Mouse (Mus musculus) heart, embryonic 14.5 days (tissue): ENCODE measurements around the gene Hoxd10. TPM values are rescaled to one million over a fixed set of nuclear protein-coding genes. Genes with fewer than 3 reads are reported as not detected.
A peak's percentile ranks its signal among the peaks of the same experiment; 100 is the strongest.

ENCODE experiments used
- ATAC-seq: fragments of 200-750 bp; cut with Nextera tagmentation; 2 replicates; pipeline ENCODE4 v1.8.0; 2017; ENCODE audit warnings: low read depth, moderate TSS enrichment; ENCODE audit not compliant: insufficient number of reproducible peaks, insufficient read depth, low FRiP score
- H3K27ac ChIP-seq, 2 experiments: fragments of 200-500 bp in 1 of 2; fragments of 300-500 bp in 1 of 2; sonication (generic) in 1 of 2; replicated peaks in 1 of 2; 2 replicates each; pipeline ENCODE4 v1.5.1; 2012 to 2014; ENCODE audit warnings: low read depth in 2 of 2, low read length in 2 of 2, control low read depth in 1 of 2, mild to moderate bottlenecking in 1 of 2, mixed read lengths in 1 of 2; ENCODE audit not compliant: control insufficient read depth in 1 of 2, insufficient read depth in 1 of 2
- H3K27me3 ChIP-seq: fragments of 300-500 bp; sonication (generic); 2 replicates; pipeline ENCODE4 v1.6.1; 2014; ENCODE audit warnings: mild to moderate bottlenecking, low read length, control low read depth; ENCODE audit not compliant: control insufficient read depth, insufficient read depth
- H3K36me3 ChIP-seq: fragments of 300-500 bp; sonication (generic); 2 replicates; pipeline ENCODE4 v1.6.1; 2014; ENCODE audit warnings: mild to moderate bottlenecking, control low read depth, low read length, mixed read lengths; ENCODE audit not compliant: control insufficient read depth, insufficient read depth
- H3K4me1 ChIP-seq, 2 experiments: fragments of 200-500 bp in 1 of 2; fragments of 300-500 bp in 1 of 2; sonication (generic) in 1 of 2; 2 replicates each; pipeline ENCODE4 v1.6.1; 2012 to 2014; ENCODE audit warnings: low read length in 2 of 2, control low read depth in 1 of 2, mixed read lengths in 1 of 2; ENCODE audit not compliant: control insufficient read depth in 2 of 2, insufficient read depth in 2 of 2
- H3K4me2 ChIP-seq: fragments of 300-500 bp; sonication (generic); 2 replicates; pipeline ENCODE4 v1.6.1; 2014; ENCODE audit warnings: mild to moderate bottlenecking, low read length
- H3K4me3 ChIP-seq, 2 experiments: fragments of 200-500 bp in 1 of 2; fragments of 300-500 bp in 1 of 2; sonication (generic) in 1 of 2; 2 replicates each; pipeline ENCODE4 v1.5.1; 2012 to 2014; ENCODE audit warnings: low read length in 2 of 2, mild to moderate bottlenecking in 2 of 2, control low read depth in 1 of 2, low read depth in 1 of 2, moderate library complexity in 1 of 2; ENCODE audit not compliant: control insufficient read depth in 1 of 2, insufficient read depth in 1 of 2
- H3K9ac ChIP-seq: fragments of 300-500 bp; sonication (generic); 2 replicates; pipeline ENCODE4 v1.6.1; 2014; ENCODE audit warnings: mild to moderate bottlenecking, low read length
- H3K9me3 ChIP-seq: fragments of 300-500 bp; sonication (generic); 2 replicates; pipeline ENCODE4 v1.6.1; 2016; ENCODE audit warnings: low read length, control low read depth; ENCODE audit not compliant: control insufficient read depth
- WGBS: fragments of 180-500 bp; shearing (Covaris S2); extraction: QIAGEN DNeasy Blood & Tissue Kit; methylation state at CpG from one replicate; pipeline ENCODE4 v1.1.7; 2014; 5-methylcytosine and 5-hydroxymethylcytosine counted together
- polyA plus RNA-seq: library from polyadenylated mRNA; unstranded; fragments of >200 nt; fragmentation: Nextera tagmentation; extraction: Ambion mirVana; gene quantifications from 2 replicates; pipeline ENCODE4 v1.2.1, GENCODE M21; 2014

Gene Hoxd10
- polyA plus RNA-seq, 1 experiment from 2014 or later: not detected

GRCm38 (mm10) chr2:74667191-74667841 is 24.4 kb upstream of the Hoxd10 start:
- Histone ChIP-seq H3K9me3 (no peaks in the 10 kb centered on the region), H3K4me1 (peaks cover 3 to 12% of the 10 kb centered on the region in 2 experiments; a peak in 3 of 4 replicates), H3K4me2 (0 out of 2 replicates have a peak overlapping the region, but pooled peaks have one; percentile 75), H3K9ac (no peak overlapping the region), H3K36me3 (no peaks in the 10 kb centered on the region), H3K4me3 (peak overlapping the region in 1 of 2 experiments; percentile 44; a peak in 2 of 4 replicates), H3K27me3 (peaks cover 97% of the 10 kb centered on the region), H3K27ac (no peak overlapping the region)
- no peak for ATAC-seq
- WGBS: 3% methylated on average over 36 of the region's 36 CpGs

DNA sequence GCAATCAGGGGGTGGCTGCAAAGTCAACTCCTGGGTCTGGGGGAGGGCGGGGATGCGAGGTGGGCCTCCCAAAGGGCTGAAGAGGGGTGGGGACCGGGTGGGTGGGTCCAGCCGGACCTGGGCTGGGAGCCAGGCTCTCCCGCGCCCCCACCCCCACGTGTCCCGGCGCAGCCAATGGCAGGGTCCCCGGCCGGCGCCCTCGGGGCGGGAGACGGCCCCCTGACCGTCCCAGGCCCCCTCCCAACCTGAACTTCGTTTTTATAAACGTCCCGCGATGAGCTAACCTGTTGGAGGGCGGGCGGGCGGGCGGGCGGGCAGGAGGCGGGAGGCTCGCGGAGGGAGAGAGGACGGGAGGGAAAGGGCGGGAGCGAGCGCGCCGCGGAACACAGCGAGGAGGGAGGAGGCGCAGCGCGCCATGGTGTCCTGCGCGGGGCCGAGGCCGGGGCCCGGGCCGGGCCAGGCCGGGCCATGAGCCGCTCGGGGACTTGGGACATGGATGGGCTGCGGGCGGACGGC is 23.8 kb upstream of the Hoxd10 start, which contains the start of gene Hoxd13:
Hoxd13 (plus strand) TSS at position 469 of the 516 bp plus-strand sequence.
- no peak within 1 kb of the TSS for H3K27ac ChIP-seq
- peaks cover 5 to 12% of the 10 kb centered on the region in 2 experiments for H3K4me1 ChIP-seq
- H3K4me2 ChIP-seq: peak within 1 kb of the TSS; percentile 75
- H3K4me3 ChIP-seq: peak within 1 kb of the TSS; percentile 43 to 44
- H3K9me3 ChIP-seq: no peaks in the 10 kb centered on the region
- no peak; the same call in 1 of the 2 replicates for ATAC-seq
- no peak within 1 kb of the TSS for H3K9ac ChIP-seq
- no peaks in the 10 kb centered on the region for H3K36me3 ChIP-seq
- H3K27me3 ChIP-seq: peaks cover 97% of the 10 kb centered on the region
- under 1% methylated on average over 18 of the region's 51 CpGs for WGBS

DNA sequence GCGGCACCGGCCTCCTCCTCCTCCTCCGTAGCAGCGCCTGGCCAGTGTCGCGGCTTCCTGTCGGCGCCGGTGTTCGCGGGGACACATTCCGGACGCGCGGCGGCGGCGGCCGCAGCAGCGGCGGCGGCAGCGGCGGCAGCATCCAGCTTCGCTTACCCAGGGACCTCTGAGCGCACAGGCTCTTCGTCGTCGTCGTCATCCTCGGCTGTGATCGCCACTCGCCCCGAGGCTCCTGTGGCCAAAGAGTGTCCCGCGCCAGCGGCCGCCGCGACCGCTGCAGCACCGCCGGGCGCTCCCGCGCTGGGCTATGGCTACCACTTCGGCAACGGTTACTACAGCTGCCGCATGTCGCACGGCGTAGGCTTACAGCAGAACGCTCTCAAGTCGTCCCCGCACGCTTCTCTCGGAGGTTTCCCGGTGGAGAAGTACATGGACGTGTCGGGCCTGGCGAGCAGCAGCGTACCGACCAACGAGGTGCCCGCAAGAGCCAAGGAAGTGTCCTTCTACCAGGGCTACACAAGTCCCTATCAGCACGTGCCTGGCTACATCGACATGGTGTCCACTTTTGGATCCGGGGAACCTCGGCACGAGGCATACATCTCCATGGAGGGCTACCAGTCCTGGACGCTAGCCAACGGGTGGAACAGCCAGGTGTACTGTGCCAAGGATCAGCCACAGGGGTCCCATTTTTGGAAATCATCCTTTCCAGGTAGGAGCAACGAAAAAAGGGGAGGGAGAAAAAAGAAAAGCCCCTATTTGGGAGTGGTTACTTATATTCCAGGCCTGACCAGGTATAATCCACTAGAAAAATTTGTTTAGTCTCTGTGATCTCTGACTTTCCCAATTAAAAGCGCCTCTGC is 23.1 kb upstream of the Hoxd10 start:
- Histone ChIP-seq H3K4me3 (peak overlapping the region; percentile 43 to 44), H3K27ac (no peak overlapping the region), H3K4me2 (peak overlapping the region; percentile 75), H3K36me3 (no peaks in the 10 kb centered on the region), H3K9me3 (no peaks in the 10 kb centered on the region), H3K4me1 (peaks cover 5 to 12% of the 10 kb centered on the region in 2 experiments), H3K9ac (no peak overlapping the region), H3K27me3 (peaks cover 97% of the 10 kb centered on the region)
- ATAC-seq: no peak
- under 1% methylated on average over 68 of the region's 74 CpGs for WGBS

GRCm38 (mm10) chr2:74669230-74669578 is 22.5 kb upstream of the Hoxd10 start:
- Histone ChIP-seq H3K27ac (no peak overlapping the region), H3K4me3 (no peak overlapping the region), H3K27me3 (peaks cover 97% of the 10 kb centered on the region), H3K9me3 (no peaks in the 10 kb centered on the region), H3K9ac (no peak overlapping the region), H3K4me1 (peaks cover 5 to 12% of the 10 kb centered on the region in 2 experiments), H3K36me3 (no peaks in the 10 kb centered on the region), H3K4me2 (no peak overlapping the region)
- WGBS: 5% methylated on average over 3 of the region's 3 CpGs
- no peak for ATAC-seq

DNA sequence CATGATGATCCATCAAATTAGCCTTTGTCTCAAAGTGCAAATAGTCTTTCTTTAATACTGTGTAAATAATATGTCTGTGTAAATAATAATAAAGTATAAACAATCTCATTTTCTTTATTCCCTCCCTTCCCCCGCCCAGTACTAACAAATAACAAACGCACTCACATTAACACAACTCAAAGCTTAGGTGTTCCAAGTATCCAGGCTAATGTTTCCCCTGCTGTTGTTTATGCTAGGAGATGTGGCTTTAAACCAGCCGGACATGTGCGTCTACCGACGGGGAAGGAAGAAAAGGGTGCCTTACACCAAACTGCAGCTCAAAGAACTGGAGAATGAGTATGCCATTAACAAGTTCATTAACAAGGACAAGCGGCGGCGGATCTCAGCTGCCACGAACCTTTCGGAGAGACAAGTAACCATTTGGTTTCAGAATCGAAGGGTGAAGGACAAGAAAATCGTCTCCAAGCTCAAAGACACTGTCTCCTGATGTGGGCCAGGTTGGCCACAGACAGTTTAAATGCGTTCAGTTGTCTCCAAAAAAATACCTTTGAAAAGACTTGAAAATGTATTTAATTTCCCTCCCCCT is 22.0 kb upstream of the Hoxd10 start:
- Histone ChIP-seq H3K4me3 (no peak overlapping the region), H3K27ac (no peak overlapping the region), H3K27me3 (peaks cover 97% of the 10 kb centered on the region), H3K9me3 (no peaks in the 10 kb centered on the region), H3K36me3 (no peaks in the 10 kb centered on the region), H3K4me2 (no peak overlapping the region), H3K9ac (no peak overlapping the region), H3K4me1 (peaks cover 5 to 12% of the 10 kb centered on the region in 2 experiments)
- 2% methylated on average over 14 of the region's 14 CpGs for WGBS
- ATAC-seq: no peak

DNA sequence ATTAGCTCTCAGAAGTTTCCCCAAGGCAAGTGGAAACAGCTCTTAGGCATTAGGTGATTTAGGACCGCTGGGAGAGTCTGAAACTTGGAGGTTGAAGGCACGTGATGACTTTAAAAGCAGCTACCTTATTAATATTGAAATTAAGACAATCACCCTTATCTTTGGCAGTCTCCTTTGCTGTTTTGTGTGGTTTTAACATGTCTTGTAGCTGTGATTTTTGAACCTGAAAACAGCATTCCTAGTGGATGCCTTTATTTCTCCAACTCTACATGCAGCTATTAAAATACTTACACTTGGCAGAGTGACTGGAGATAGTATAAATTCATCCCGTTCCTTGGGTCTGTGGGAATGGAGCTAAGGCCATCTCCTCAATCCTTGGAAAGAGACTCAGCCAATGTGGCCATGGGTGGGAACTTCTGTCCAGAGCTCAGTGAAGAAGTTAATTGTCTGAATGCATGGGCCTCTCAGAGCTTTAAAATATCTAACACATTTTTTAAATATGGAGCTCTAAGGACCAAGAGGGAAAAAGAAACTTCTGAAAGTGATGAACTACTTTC is 21.0 kb upstream of the Hoxd10 start:
- Histone ChIP-seq H3K9me3 (no peaks in the 10 kb centered on the region), H3K4me1 (peaks cover 5 to 12% of the 10 kb centered on the region in 2 experiments), H3K4me3 (no peak overlapping the region), H3K36me3 (no peaks in the 10 kb centered on the region), H3K4me2 (no peak overlapping the region), H3K9ac (no peak overlapping the region), H3K27ac (no peak overlapping the region), H3K27me3 (peaks cover 97% of the 10 kb centered on the region)
- no peak for ATAC-seq
- WGBS: 0% methylated on average over 3 of the region's 3 CpGs

GRCm38 (mm10) chr2:74671847-74672246 is 19.9 kb upstream of the Hoxd10 start:
- Histone ChIP-seq H3K36me3 (no peaks in the 10 kb centered on the region), H3K9me3 (no peaks in the 10 kb centered on the region), H3K4me2 (peak overlapping the region; percentile 18; the same call in 1 of the 2 replicates), H3K4me1 (peaks cover 5 to 12% of the 10 kb centered on the region in 2 experiments), H3K27ac (no peak overlapping the region), H3K27me3 (peaks cover 98% of the 10 kb centered on the region), H3K4me3 (0 out of 4 replicates have a peak overlapping the region, but pooled peaks of 1 of the 2 experiments have one; percentile 37), H3K9ac (no peak overlapping the region)
- ATAC-seq: no peak
- 10% methylated on average over 5 of the region's 5 CpGs for WGBS
